Mouse (Mus musculus) heart, postnatal 0 days (tissue): ENCODE results near the gene Noc4l.

Experiments
- CTCF ChIP-seq: IDR thresholded peaks from 2 replicates; pipeline ENCODE4 v1.5.1; 2016; ENCODE audit warnings: antibody characterized with exemption, control low read depth, low read depth
- EP300 ChIP-seq: IDR thresholded peaks from 2 replicates; pipeline ENCODE4 v1.6.1; 2016; ENCODE audit warnings: antibody characterized with exemption, low read depth

- no peak for TF ChIP-seq EP300
- no peak for TF ChIP-seq CTCF
Observed at GRCm38 (mm10) chr5:110629525-110630120, 23.6 kb downstream of the Noc4l start.
